Mouse (Mus musculus): ENCODE data around the gene Cadps2. TPM values are rescaled to one million over a fixed set of nuclear protein-coding genes. Genes with fewer than 3 reads are reported as not detected.
A peak's percentile ranks its signal among the peaks of the same experiment; 100 is the strongest.

Gene Cadps2
- 0.05 and 0.07 TPM in 2 replicates for polyA plus RNA-seq (2012; rRNA removed)
- 0.05 and 0.11 TPM in 2 replicates for polyA plus RNA-seq (2014; fragmentation: Nextera tagmentation; extraction: Ambion mirVana)

DNA sequence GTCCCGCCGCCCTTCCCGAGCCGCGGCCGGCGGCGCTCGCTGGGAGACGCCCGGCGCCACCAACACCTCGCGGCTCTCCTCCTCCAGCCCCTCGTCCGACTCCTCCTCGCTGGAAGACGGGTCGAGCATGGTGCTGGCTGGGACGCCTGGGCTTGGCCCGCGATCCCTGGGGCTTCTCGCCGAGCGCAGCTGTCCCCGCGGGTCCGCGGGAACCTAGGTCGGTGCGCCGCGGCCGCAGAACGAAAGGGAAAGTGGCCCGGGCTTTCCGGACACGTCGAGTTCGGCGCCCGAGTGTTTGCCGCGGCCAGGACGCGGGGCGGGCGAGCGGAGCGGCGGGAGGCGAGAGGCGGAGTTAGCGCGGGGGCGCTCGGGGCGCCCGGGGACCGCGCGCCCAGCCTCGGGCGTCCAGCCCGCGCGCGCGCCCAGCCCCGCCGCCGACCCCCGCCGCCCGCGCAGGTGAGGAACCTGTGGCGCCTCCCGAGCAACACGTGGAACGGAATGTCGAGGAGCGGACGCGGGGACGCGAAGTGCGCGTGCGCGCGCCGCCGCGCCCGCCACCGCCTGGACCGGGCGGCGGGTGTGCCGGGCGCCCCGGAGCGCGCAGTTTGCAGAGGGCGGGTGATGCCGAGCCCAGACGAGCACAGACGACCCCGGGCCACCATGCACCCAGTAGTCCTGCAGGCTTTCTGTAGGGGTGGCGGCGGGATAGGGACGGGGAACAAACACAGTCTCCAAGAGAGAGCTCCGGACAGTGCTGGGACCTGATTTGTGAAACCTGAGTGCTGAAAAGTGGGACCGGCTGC is at the start of gene Cadps2:
Gene Cadps2, minus strand, starts transcription at position 413 of the 803 bp plus-strand sequence.
- ATAC-seq (ENCODE audit: insufficient read depth) (no peak), DNase-seq (ENCODE audit: low read depth in 3 of 3, low spot score in 3 of 3) (no peak)
- Histone ChIP-seq H3K36me3 (replicated peaks; ENCODE audit: control insufficient read depth, insufficient read depth, low read depth) (no peaks in the 10 kb centered on the region), H3K9me3 (ENCODE audit: control insufficient read depth, low read length) (no peaks in the 10 kb centered on the region), H3K27me3 (ENCODE audit: control insufficient read depth, insufficient read depth, low read length) (peaks cover 22% of the 10 kb centered on the region), H3K4me1 (replicated peaks; ENCODE audit: control insufficient read depth in 2 of 2, insufficient read depth in 2 of 2, low read length in 1 of 2) (no peaks in the 10 kb centered on the region), H3K4me3 (ENCODE audit: insufficient read depth in 1 of 2, low read depth in 2 of 2, low read length in 2 of 2) (peak within 1 kb of the TSS; percentile 26 to 51), H3K9ac (replicated peaks) (no peak within 1 kb of the TSS), H3K27ac (no peak within 1 kb of the TSS), H3K4me2 (ENCODE audit: low read depth) (peak within 1 kb of the TSS; percentile 58)
- WGBS (ENCODE audit: insufficient replicate concordance) = under 1% methylated on average over 81 of the region's 114 CpGs
- TF ChIP-seq CTCF (IDR thresholded peaks at IDR 0.05; ENCODE audit: low read depth) = no peak
- TF ChIP-seq EP300 (IDR thresholded peaks at IDR 0.05; ENCODE audit: low read depth) = no peak

DNA sequence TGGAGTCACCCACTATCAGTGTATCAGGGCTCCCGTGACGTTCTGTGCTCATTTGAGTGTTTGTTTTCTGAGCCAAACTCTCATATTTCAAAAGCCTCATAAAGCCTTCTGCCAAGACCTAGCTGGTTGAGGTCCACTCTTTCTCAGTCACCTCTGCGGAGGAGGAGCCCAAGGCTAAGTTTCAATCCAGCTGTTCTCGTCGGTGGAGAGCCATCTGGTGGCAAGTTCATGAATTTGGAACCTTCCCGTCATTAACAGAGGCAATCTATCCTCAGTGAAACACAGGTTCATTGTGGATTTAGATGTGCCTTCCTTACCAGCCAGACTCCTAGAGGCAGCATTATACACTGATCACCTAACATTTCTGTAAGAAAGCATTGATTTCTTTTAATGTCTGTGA is 47.2 kb upstream of the Cadps2 start:
- TF ChIP-seq EP300 (IDR thresholded peaks at IDR 0.05; ENCODE audit: low read depth) (no peak), CTCF (IDR thresholded peaks at IDR 0.05; ENCODE audit: low read depth) (peak; percentile 25; the same call in 1 of the 2 replicates)
- Histone ChIP-seq H3K4me3 (ENCODE audit: insufficient read depth in 1 of 2, low read depth in 2 of 2, low read length in 2 of 2) (no peak overlapping the region), H3K9ac (replicated peaks) (no peak overlapping the region), H3K27me3 (ENCODE audit: control insufficient read depth, insufficient read depth, low read length) (no peaks in the 10 kb centered on the region), H3K9me3 (ENCODE audit: control insufficient read depth, low read length) (no peaks in the 10 kb centered on the region), H3K4me1 (replicated peaks; ENCODE audit: control insufficient read depth in 2 of 2, insufficient read depth in 2 of 2, low read length in 1 of 2) (no peaks in the 10 kb centered on the region), H3K36me3 (replicated peaks; ENCODE audit: control insufficient read depth, insufficient read depth, low read depth) (no peaks in the 10 kb centered on the region), H3K27ac (no peak overlapping the region), H3K4me2 (ENCODE audit: low read depth) (no peak overlapping the region)
- 19% methylated on average over 6 of the region's 6 CpGs for WGBS (ENCODE audit: insufficient replicate concordance)
- ATAC-seq (ENCODE audit: insufficient read depth) (no peak), DNase-seq (ENCODE audit: low read depth in 3 of 3, low spot score in 3 of 3) (no peak)

DNA sequence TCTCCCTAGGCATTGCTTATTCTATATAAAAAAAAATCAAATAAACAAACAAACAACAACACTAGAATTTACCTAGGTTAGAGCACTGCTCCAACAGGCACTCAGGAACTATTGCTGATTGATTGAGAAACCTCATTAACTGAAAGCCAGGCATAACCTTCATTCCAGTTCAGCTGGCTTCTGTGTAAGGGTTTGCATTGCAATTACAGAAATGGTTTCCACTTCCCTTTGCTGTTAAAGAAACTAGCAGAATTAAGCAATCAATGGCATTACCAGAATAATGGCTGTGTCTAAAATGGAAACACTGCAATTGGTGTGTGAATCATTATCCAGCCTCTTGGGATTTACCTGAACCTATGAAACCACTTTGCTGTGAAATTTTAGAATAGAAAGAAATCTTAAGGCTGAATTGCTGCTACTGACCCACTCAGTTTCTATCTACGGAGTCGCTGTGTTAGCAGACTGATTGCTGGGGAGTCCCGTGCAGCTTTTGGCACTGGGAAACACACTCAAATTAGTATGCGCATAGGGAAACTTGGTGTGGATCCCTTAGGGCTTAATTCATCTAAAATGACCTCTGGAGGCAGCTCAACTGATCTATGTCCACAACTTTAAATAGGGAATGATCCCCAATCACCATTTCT is 37.7 kb upstream of the Cadps2 start:
- 68% methylated on average over 4 of the region's 4 CpGs for WGBS (ENCODE audit: insufficient replicate concordance)
- no peak for TF ChIP-seq EP300 (IDR thresholded peaks at IDR 0.05; ENCODE audit: low read depth)
- TF ChIP-seq CTCF (IDR thresholded peaks at IDR 0.05; ENCODE audit: low read depth) = no peak

DNA sequence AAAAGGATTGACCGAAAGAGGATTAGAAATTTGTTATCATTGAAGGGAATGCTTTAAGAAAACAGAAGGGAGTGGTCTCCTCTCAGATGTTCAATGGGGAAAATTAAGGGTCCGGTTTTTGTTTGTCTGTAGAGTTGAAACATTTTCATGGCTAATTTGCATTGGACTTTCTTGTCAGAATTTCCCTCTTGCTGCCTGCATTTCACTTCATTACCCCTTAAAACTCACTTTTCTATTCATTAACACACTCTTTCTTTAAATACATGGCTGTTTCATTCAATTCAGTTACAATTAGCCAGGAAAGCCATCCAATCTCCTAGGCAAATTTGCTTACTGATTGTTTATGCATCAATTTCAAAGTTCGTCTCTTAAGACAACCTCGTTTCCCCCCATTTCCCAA is 37.1 kb upstream of the Cadps2 start:
- H3K27me3 ChIP-seq (ENCODE audit: control insufficient read depth, insufficient read depth, low read length) = no peaks in the 10 kb centered on the region
- no peak overlapping the region for H3K9ac ChIP-seq (replicated peaks)
- no peak overlapping the region for H3K4me3 ChIP-seq (ENCODE audit: insufficient read depth in 1 of 2, low read depth in 2 of 2, low read length in 2 of 2)
- no peaks in the 10 kb centered on the region for H3K9me3 ChIP-seq (ENCODE audit: control insufficient read depth, low read length)
- H3K4me1 ChIP-seq (replicated peaks; ENCODE audit: control insufficient read depth in 2 of 2, insufficient read depth in 2 of 2, low read length in 1 of 2) = no peaks in the 10 kb centered on the region
- DNase-seq (ENCODE audit: low read depth in 3 of 3, low spot score in 3 of 3) (no peak), ATAC-seq (ENCODE audit: insufficient read depth) (no peak)
- H3K27ac ChIP-seq = no peak overlapping the region
- TF ChIP-seq EP300 (IDR thresholded peaks at IDR 0.05; ENCODE audit: low read depth) (no peak), CTCF (IDR thresholded peaks at IDR 0.05; ENCODE audit: low read depth) (no peak)
- H3K4me2 ChIP-seq (ENCODE audit: low read depth) = no peak overlapping the region
- 44% methylated on average over 4 of the region's 4 CpGs for WGBS (ENCODE audit: insufficient replicate concordance)
- H3K36me3 ChIP-seq (replicated peaks; ENCODE audit: control insufficient read depth, insufficient read depth, low read depth) = no peaks in the 10 kb centered on the region

More for the DNA sequence above, 37.7 kb upstream of the Cadps2 start:
- no peaks in the 10 kb centered on the region for H3K4me1 ChIP-seq (replicated peaks; ENCODE audit: control insufficient read depth in 2 of 2, insufficient read depth in 2 of 2, low read length in 1 of 2)
- ATAC-seq (ENCODE audit: insufficient read depth) = no peak
- DNase-seq (ENCODE audit: low read depth in 3 of 3, low spot score in 3 of 3) = no peak
- H3K27me3 ChIP-seq (ENCODE audit: control insufficient read depth, insufficient read depth, low read length) = no peaks in the 10 kb centered on the region
- no peaks in the 10 kb centered on the region for H3K9me3 ChIP-seq (ENCODE audit: control insufficient read depth, low read length)
- no peak overlapping the region for H3K9ac ChIP-seq (replicated peaks)
- no peak overlapping the region for H3K4me3 ChIP-seq (ENCODE audit: insufficient read depth in 1 of 2, low read depth in 2 of 2, low read length in 2 of 2)
- H3K36me3 ChIP-seq (replicated peaks; ENCODE audit: control insufficient read depth, insufficient read depth, low read depth) = no peaks in the 10 kb centered on the region
- H3K27ac ChIP-seq = no peak overlapping the region
- no peak overlapping the region for H3K4me2 ChIP-seq (ENCODE audit: low read depth)

DNA sequence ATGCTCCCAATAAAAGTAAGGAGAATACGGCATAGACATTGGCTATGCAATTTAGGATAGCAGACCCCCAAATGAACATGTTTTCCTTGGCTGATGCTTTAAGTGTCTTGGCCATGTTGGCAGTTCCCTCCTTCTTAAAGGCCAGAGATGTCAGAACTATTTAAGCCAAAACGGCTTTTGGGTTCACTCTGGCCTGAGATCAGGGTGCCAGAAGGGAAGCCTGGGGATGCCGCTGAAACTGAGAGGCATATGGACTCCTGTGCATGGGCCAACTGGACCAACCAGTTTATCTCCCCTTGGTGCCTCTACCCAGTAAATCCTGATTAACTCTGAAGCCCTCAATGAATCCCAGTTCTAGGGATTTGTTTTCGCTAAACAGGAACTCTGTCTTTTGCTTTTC is 34.6 kb upstream of the Cadps2 start:
- Histone ChIP-seq H3K9ac (replicated peaks) (no peak overlapping the region), H3K4me3 (ENCODE audit: insufficient read depth in 1 of 2, low read depth in 2 of 2, low read length in 2 of 2) (no peak overlapping the region), H3K36me3 (replicated peaks; ENCODE audit: control insufficient read depth, insufficient read depth, low read depth) (no peaks in the 10 kb centered on the region), H3K4me1 (replicated peaks; ENCODE audit: control insufficient read depth in 2 of 2, insufficient read depth in 2 of 2, low read length in 1 of 2) (no peaks in the 10 kb centered on the region), H3K27ac (no peak overlapping the region), H3K27me3 (ENCODE audit: control insufficient read depth, insufficient read depth, low read length) (no peaks in the 10 kb centered on the region), H3K9me3 (ENCODE audit: control insufficient read depth, low read length) (no peaks in the 10 kb centered on the region), H3K4me2 (ENCODE audit: low read depth) (no peak overlapping the region)
- 62% methylated on average over 4 of the region's 4 CpGs for WGBS (ENCODE audit: insufficient replicate concordance)
- ATAC-seq (ENCODE audit: insufficient read depth) (no peak), DNase-seq (ENCODE audit: low read depth in 3 of 3, low spot score in 3 of 3) (no peak)
- no peak for TF ChIP-seq EP300 (IDR thresholded peaks at IDR 0.05; ENCODE audit: low read depth)
- TF ChIP-seq CTCF (IDR thresholded peaks at IDR 0.05; ENCODE audit: low read depth) = no peak
